Mouse (Mus musculus): ENCODE measurements around the gene Gm5089.

- no peak for TF ChIP-seq CTCF (IDR thresholded peaks at IDR 0.05; ENCODE audit: low read depth)
- TF ChIP-seq EP300 (IDR thresholded peaks at IDR 0.05; ENCODE audit: low read depth): no peak
Observed at GRCm38 (mm10) chr14:122464351-122464762, 13.4 kb upstream of the Gm5089 start.

Measured in heart, postnatal 0 days (tissue).